Mouse (Mus musculus): Measurements from ENCODE around the gene Bcar3.

Bcar3 gene

GRCm38 (mm10) chr3:122337992-122338391, 44.1 kb downstream of the Bcar3 start:
- DNase-seq (ENCODE audit: low spot score): no peak

DNA sequence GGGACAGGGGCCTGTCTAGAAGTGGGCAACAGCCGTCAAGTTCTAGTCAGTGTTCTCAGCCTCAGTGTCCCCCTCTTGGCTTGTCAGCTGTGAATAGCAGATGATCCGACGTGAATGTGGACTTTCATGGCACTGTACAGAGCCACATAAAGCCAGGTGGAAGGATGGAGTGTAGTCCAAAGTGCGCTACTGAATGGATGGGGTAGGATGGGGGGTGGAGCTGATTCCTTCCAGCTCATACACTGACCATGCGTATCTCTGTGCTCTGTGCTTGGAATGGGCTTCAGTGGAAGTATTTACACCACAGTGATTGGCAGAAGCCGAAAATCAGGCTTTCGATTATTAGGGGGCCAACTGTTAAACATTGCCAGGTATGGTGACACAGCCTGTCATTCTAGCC, 45.0 kb downstream of the Bcar3 start:
- no peak for DNase-seq (ENCODE audit: low spot score)

DNA sequence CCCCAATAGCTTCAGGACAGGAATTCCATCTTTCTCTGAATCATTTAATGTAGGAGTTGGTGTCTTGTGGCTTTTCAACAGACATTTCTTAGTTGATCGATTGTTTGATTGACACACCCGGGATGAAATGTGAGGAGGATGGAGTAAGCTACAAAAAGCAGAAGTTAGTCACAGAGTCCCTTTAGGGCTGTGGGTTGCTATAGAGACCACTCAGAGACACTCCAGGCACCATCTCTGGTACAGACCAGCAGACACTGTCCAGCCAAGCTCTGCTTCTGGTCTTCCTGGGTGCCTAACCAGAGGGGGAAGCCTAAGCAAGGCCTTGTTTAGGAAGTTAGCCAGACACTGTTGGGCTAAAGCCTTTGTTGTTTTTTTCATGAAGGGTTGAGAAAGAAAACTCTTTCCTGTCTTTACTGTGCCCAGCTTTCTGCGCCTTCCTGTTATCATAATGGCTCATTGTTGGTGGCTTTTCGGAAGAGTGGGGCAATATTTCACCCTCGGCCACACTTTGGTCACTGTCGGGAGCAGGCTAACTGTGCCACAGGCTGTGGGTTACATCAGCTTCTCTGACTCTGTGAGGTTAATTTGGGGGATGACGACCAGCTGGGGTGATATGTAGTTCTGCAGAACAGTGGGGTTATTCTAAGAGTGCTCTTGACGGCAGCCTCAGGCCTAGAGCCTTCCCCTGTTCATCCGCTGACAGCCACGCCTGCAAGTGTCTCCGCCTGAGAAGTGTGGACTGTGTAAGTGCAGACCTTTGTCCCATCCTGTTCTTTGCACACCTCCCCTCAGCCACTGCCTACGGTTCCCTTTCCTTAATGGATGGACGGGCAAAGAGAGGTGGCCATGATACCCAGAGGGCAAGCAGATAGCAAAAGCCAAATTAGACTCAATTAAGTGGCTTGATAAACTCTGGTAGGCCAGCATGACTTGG, 46.5 kb downstream of the Bcar3 start:
- DNase-seq (ENCODE audit: low spot score): no peak

GRCm38 (mm10) chr3:122343437-122343853, 49.5 kb downstream of the Bcar3 start:
- no peak for DNase-seq (ENCODE audit: low spot score)

GRCm38 (mm10) chr3:122344350-122344749, 50.4 kb downstream of the Bcar3 start:
- DNase-seq (ENCODE audit: low spot score): no peak

DNA sequence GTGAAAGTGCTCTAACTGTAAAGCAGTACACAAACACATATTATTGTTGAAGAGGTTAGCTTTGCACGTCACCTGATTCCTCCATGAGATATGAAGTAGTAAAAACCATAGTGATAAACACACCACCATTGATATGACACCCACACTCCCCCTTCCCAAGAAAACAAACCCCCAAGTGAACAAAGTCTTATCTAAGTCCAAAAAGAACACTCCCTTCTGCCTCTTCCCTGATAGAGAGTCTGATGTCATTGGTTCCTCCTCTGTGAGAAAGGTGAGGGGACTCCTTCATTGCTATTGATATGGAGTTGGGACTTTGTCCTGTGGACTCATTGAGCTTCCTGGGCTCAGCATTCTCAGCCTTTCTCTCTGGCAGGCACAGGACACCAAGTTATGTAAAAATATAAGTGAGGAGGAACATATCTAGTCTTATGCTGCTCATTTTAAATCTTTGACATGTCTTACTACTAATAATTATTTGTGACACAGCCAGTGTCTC, 52.1 kb downstream of the Bcar3 start:
- no peak for DNase-seq (ENCODE audit: low spot score)

- no peak for DNase-seq (ENCODE audit: low spot score)
Measured at GRCm38 (mm10) chr3:122346600-122346999, 52.7 kb downstream of the Bcar3 start.

GRCm38 (mm10) chr3:122348677-122349076, 54.7 kb downstream of the Bcar3 start:
- DNase-seq (ENCODE audit: low spot score): no peak

- DNase-seq (ENCODE audit: low spot score): no peak
Measured at GRCm38 (mm10) chr3:122352801-122353200, 58.9 kb downstream of the Bcar3 start.

DNA sequence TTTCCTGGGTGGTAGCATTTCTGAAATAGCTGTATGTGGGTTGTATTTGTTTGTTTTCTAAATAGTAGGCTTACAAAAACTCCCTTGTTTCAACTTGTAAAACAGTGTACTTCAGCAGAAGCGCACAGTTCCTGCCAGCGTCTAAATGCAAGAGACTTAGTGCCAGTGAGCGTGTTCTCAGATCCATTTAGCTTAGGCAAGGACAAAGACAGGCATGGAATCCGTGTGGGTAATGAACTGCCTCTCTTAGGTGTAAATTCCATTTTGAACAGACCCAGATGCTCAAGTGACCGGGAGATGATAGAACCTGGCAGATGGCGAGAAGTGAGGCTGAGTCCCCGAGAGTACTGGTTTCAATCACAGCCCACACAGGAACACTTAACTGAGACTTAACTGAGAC, 65.5 kb downstream of the Bcar3 start:
- DNase-seq (ENCODE audit: low spot score): no peak

GRCm38 (mm10) chr3:122359954-122360353, 66.0 kb downstream of the Bcar3 start:
- DNase-seq (ENCODE audit: low spot score): no peak

DNA sequence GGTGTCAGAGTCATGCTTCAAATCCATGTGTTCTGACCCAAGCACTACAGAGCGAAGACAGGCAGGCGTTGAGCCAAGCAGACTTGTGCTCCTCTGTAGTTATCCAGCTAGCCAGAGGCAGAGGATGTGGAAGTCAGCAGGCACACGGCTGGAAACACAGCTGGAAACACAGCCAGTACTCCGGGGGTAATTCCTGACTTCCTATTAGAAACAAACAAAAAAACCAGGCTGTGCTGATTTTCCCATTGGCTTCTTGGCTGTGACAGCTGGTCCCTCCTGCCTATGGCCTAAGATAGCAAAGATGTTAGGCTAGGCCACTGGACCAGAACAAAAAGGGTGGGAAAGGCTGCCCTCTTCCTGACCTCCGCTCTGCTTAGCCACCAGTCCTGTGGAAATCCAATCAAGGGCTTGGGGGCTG, 66.8 kb downstream of the Bcar3 start:
- no peak for DNase-seq (ENCODE audit: low spot score)

- DNase-seq (ENCODE audit: low spot score): no peak
Measured at GRCm38 (mm10) chr3:122362719-122363118, 68.8 kb downstream of the Bcar3 start.

- DNase-seq (ENCODE audit: low spot score): no peak
Measured at GRCm38 (mm10) chr3:122364565-122364964, 70.6 kb downstream of the Bcar3 start.

DNA sequence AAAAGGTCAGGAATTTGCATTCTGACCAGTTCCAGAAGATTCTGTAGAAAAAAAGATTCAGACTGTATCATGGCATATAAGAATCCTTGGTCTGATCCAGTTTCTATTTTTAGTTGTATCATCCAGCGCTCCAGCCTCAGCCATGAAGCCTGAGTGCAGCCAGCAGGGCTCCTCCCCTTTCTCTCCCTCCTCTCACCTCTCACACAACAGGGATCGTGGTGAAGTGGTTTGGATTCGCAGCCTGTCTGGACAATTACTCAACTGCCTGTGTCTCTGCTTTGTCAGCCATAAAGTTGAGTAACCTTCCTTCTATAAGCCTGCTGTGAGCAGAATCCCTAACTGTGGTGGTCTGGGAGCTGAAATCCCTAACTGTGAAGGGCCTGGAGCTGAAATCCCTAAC, 71.4 kb downstream of the Bcar3 start:
- DNase-seq (ENCODE audit: low spot score): no peak

- no peak for DNase-seq (ENCODE audit: low spot score)
Measured at GRCm38 (mm10) chr3:122371646-122372341, 77.9 kb downstream of the Bcar3 start.

GRCm38 (mm10) chr3:122372617-122373016, 78.7 kb downstream of the Bcar3 start:
- no peak for DNase-seq (ENCODE audit: low spot score)

- no peak for DNase-seq (ENCODE audit: low spot score)
Measured at GRCm38 (mm10) chr3:122376011-122376410, 82.1 kb downstream of the Bcar3 start.

- DNase-seq (ENCODE audit: low spot score): no peak
Measured at GRCm38 (mm10) chr3:122376412-122376831, 82.5 kb downstream of the Bcar3 start.

DNA sequence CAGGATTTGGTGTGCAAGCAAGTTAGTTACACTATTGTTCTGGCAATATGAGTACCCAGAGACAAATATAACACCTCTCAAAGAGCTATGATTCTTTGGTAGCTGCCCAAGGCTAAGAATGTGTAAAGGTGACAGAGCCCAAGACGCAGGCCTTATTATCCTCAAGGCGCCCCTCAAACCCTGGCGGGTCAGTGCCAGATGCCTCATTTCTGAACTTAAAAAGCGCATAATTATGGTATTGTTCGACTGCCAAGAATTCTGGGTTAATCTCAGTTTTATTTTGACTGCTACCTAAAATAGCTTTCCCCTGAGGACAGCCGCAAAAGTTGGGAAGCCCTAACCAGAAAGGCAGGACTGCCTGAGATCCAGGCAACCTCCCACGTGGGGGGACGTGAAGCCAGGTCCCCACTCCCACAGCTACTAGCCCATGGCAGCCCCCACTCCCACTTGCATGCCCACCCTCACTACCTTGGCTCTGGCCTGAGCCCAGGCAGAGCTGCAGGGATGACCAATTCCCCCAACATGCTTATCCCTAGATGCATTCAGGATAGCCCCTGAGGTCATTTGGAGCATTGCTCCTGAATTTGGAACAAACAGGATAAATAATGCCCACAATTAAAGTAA, 83.0 kb downstream of the Bcar3 start:
- DNase-seq (ENCODE audit: low spot score): no peak

DNA sequence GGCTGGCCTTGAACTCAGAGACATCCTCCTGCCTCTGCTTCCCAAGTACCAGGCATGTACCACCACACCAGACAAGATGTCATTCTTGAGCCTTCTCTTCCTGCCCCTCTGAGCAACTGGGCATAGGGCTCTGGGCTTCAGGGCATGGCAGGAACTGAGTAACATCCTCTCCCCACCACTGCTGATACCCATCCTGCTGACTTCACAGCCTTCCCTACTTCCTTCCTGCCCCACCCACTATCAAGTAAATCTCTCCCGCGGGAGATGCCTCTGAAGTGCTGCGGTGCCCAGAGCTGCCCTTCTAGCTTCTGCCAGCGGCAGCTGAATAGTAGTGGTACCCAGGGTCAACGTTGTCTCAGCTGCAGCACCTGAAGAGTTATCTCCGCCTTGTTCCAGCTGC, 84.7 kb downstream of the Bcar3 start:
- no peak for DNase-seq (ENCODE audit: low spot score)

DNA sequence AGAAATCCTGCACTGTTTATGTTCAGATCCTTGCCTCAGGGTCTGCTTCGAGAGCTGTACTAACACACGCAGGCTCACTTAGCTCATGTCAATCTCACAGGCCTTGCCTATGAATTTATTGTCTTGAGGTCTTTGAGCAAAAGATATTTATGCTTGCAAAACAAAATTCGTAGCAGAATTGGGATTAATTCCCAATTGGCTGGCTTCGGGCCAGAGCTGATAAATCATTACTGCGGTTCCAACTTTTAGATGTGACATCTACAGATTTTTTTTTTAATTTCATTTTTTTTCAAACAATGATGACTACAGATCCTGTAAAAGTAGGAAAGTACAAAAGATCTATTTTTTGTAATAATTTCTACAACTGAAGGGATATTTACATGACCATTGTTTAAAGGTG, 86.8 kb downstream of the Bcar3 start:
- DNase-seq (ENCODE audit: low spot score): no peak

DNA sequence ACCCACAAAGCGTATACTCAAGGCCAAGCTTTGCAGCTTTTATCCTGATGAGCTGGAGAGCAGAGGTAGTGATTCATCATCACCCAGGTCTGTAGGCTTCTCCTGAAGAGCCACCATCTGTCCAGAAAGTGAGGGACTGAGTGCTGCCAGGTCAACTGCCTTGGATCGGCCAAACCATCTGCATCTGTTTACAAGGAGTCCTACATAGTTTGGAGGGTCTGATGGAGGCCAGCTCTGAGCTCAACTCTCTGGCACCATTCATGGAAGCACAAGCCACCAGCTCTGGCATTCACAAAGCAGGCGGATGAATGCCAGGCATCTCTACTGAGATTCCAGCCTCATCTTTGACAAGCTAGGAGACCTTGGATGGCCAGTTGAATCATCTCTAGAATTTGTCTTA, 87.7 kb downstream of the Bcar3 start:
- DNase-seq (ENCODE audit: low spot score): no peak

All from spleen, adult 12 weeks (tissue).